Mouse (Mus musculus) heart, embryonic 11.5 days (tissue): ENCODE measurements around the gene Kif16b. TPM values are rescaled to one million over a fixed set of nuclear protein-coding genes. Genes with fewer than 3 reads are reported as not detected.

ENCODE experiments used
- ATAC-seq: fragments of 200-750 bp; cut with Nextera tagmentation; replicated peaks from 2 replicates; pipeline ENCODE4 v1.8.0; 2017; ENCODE audit warnings: moderate library complexity; ENCODE audit not compliant: insufficient number of reproducible peaks, low FRiP score, low TSS enrichment
- H3K27ac ChIP-seq: fragments of 300-500 bp; sonication (generic); 2 replicates; pipeline ENCODE4 v1.5.1; 2014; ENCODE audit warnings: mild to moderate bottlenecking, low read depth, low read length
- H3K27me3 ChIP-seq: fragments of 300-500 bp; sonication (generic); 2 replicates; pipeline ENCODE4 v1.6.1; 2014; ENCODE audit warnings: mild to moderate bottlenecking, low read length, mixed read lengths; ENCODE audit not compliant: control insufficient read depth, insufficient read depth
- H3K36me3 ChIP-seq: fragments of 300-500 bp; sonication (generic); 2 replicates; pipeline ENCODE4 v1.6.1; 2014; ENCODE audit warnings: mild to moderate bottlenecking, low read length, moderate library complexity, mixed read lengths; ENCODE audit not compliant: control insufficient read depth, insufficient read depth
- H3K4me1 ChIP-seq: fragments of 300-500 bp; sonication (generic); 2 replicates; pipeline ENCODE4 v1.6.1; 2014; ENCODE audit warnings: low read length; ENCODE audit not compliant: control insufficient read depth, insufficient read depth
- H3K4me2 ChIP-seq: fragments of 300-500 bp; sonication (generic); 2 replicates; pipeline ENCODE4 v1.6.1; 2014; ENCODE audit warnings: mild to moderate bottlenecking, moderate library complexity
- H3K4me3 ChIP-seq: fragments of 300-500 bp; sonication (generic); 2 replicates; pipeline ENCODE4 v1.5.1; 2014; ENCODE audit warnings: low read depth, low read length
- H3K9ac ChIP-seq: fragments of 300-500 bp; sonication (generic); 2 replicates; pipeline ENCODE4 v1.6.1; 2014; ENCODE audit warnings: mild to moderate bottlenecking, low read depth, low read length, moderate library complexity
- H3K9me3 ChIP-seq: fragments of 300-500 bp; sonication (generic); replicated peaks from 2 replicates; pipeline ENCODE4 v1.6.1; 2016; ENCODE audit warnings: low read length; ENCODE audit not compliant: control insufficient read depth
- WGBS: fragments of 180-500 bp; shearing (Covaris S2); extraction: QIAGEN DNeasy Blood & Tissue Kit; methylation state at CpG from one replicate; pipeline ENCODE4 v1.1.7; 2014; ENCODE audit not compliant: insufficient replicate concordance; 5-methylcytosine and 5-hydroxymethylcytosine counted together
- polyA plus RNA-seq: library from polyadenylated mRNA; unstranded; fragments of >200 nt; fragmentation: Nextera tagmentation; extraction: Ambion mirVana; gene quantifications from 2 replicates; pipeline ENCODE4 v1.2.1, GENCODE M21; 2014

Gene Kif16b
- polyA plus RNA-seq, 1 experiment from 2014 or later = 7.6 TPM

DNA sequence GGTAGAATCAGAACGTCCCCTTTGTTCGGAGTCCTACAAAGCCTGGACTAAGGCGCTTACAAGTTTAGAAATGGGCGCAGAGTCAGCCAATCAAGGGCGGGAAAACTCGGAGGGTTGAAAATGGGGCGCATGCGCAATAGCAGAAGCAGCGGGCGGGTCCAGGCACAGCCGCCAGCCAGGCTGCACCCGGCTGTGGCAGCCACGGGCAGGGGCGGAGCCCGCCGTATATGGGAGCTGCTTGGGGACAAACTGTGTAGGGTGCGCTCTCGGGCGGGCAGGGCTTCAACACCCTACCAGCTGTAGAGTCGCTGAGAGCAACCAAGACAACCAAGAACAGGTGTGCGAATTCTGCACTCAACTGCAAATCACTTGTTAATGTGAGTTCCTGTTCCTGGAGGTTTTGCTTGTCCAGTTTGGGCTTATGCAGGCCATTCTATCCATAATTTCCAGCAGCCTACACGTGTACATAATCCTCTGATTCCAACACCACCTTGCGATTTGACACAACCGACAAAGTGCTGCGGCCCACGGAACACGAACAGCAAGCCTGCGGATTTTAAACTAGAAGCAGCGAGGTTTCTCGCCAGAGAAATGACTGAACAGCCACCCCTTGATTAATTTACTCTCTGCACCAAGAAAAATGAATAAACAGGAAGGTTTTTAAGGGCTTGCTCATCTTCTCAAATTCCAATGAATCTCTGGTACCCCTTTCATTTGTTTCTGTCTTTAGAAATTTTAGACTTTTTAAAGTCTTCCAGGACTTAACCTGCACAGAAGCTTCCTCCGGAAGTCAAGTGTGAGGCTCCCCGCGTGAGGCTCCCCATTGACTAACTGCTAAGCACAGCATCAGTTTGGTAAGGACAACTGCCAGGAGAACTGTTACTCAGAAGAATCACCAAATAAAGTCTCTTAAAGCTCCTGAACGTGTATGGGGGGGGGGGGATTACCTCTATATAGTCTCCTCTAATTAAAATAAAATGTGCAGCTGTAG, 1.9 kb upstream of the Kif16b start:
- peak overlapping the region; percentile 43 for H3K4me3 ChIP-seq
- H3K27ac ChIP-seq = peak overlapping the region; percentile 59; the same call in 1 of the 2 replicates

DNA sequence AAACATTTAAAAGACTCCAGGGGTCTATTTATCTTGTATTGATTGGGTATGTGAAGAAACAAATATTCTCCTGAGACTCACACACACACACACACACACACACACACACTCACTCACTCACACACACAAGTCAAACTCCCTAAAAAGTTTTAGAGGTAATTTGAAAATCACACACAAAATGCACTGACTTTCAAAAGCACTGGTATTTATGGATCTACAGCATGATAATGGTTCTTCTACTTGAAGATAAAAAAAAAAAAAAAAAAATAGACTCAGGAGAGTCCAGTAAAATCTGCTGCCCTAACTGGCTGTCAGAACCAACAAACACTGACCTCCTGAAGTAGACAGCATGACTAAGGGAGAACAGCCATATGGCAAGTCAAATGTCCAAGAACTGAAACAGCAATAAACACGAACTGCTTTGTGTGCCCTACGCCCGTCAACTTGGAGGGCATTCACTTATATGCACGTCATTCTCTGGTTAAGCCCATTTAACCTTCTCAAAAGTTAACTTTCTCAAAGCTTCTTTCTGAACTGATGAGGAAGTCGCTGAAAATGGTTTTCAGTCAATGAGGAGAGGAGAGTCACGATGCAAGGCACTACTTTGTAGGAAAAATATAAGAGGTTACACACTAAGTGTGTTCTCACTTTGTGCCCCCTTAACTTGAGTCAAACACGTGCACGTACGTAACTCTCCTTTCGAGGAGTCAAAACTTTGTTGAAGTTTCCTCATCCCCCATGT, 1.0 kb downstream of the Kif16b start:
- Histone ChIP-seq H3K27ac (no peak overlapping the region), H3K36me3 (no peaks in the 10 kb centered on the region), H3K4me1 (no peaks in the 10 kb centered on the region; the same call in 1 of the 2 replicates), H3K9ac (peak overlapping the region; percentile 90; the same call in 1 of the 2 replicates), H3K9me3 (no peaks in the 10 kb centered on the region), H3K4me3 (peak overlapping the region; percentile 74), H3K4me2 (peak overlapping the region; percentile 78), H3K27me3 (no peaks in the 10 kb centered on the region)
- no peak for ATAC-seq
- 45% methylated on average over 10 of the region's 10 CpGs for WGBS

More for the DNA sequence above, 1.9 kb upstream of the Kif16b start:
- peak overlapping the region; percentile 80 for H3K4me2 ChIP-seq
- H3K27me3 ChIP-seq = no peaks in the 10 kb centered on the region
- H3K9ac ChIP-seq = peak overlapping the region; percentile 65
- no peaks in the 10 kb centered on the region for H3K9me3 ChIP-seq
- H3K36me3 ChIP-seq = no peaks in the 10 kb centered on the region
- no peaks in the 10 kb centered on the region; the same call in 1 of the 2 replicates for H3K4me1 ChIP-seq
- WGBS = 4% methylated on average over 34 of the region's 34 CpGs
- peak; percentile 93 for ATAC-seq

DNA sequence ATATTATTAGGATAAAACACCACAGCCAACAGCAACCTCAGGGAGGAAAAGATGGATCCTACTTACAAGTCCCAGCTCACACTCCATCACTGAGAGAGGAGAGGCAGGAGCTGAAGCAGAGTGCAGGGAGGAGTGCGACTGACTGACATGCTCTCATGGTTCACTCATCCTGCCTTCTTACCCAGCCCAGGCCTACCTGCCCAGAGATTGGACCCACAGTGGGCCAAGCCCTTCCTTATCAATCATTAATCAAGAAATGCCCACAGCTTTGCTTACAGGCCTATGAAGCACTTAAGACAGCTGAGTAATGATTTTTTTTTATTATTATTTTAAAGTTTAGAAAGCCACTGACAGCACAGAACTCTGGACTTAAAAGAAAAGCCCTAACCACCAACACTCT, 7.6 kb downstream of the Kif16b start:
- Histone ChIP-seq H3K9me3 (no peaks in the 10 kb centered on the region), H3K9ac (no peak overlapping the region), H3K27me3 (no peaks in the 10 kb centered on the region), H3K36me3 (no peaks in the 10 kb centered on the region), H3K4me2 (no peak overlapping the region), H3K4me3 (no peak overlapping the region), H3K27ac (no peak overlapping the region), H3K4me1 (no peaks in the 10 kb centered on the region)
- no peak for ATAC-seq
- WGBS = 75% methylated on average over 1 of the region's 1 CpGs

DNA sequence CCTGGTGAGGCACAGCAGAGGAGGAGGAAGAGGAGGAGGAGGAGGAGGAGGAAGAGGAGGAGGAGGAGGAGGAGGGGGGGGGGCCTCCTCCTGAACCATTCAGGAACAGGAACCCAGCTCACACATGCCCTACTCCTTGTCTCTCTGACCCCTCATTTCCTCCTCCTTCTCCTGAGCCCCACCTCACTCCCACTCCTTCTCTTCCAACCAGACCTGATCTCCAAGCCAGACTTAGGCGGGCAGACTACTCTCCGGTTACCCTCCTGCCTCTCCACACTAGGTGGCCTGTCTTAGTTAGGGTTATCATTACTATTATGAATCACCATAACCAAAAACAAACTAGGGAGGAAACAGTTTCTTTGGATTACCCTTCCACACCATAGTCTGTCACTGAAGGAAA, 10.0 kb downstream of the Kif16b start:
- Histone ChIP-seq H3K4me2 (no peak overlapping the region), H3K9ac (no peak overlapping the region), H3K36me3 (no peaks in the 10 kb centered on the region), H3K4me1 (no peaks in the 10 kb centered on the region), H3K9me3 (no peaks in the 10 kb centered on the region), H3K27ac (no peak overlapping the region), H3K4me3 (no peak overlapping the region), H3K27me3 (no peaks in the 10 kb centered on the region)
- no peak for ATAC-seq
- 63% methylated on average over 2 of the region's 2 CpGs for WGBS

- H3K4me2 ChIP-seq = no peak overlapping the region
- no peak overlapping the region for H3K9ac ChIP-seq
- H3K4me1 ChIP-seq = peaks cover 15% of the 10 kb centered on the region
- H3K36me3 ChIP-seq = no peaks in the 10 kb centered on the region
- no peaks in the 10 kb centered on the region for H3K9me3 ChIP-seq
- H3K27ac ChIP-seq = no peak overlapping the region
- 90% methylated on average over 4 of the region's 4 CpGs for WGBS
- H3K4me3 ChIP-seq = no peak overlapping the region
- no peak for ATAC-seq
- H3K27me3 ChIP-seq = no peaks in the 10 kb centered on the region
Measured at GRCm38 (mm10) chr2:142884456-142884855, 16.9 kb downstream of the Kif16b start.

- no peaks in the 10 kb centered on the region for H3K36me3 ChIP-seq
- H3K9ac ChIP-seq = no peak overlapping the region
- H3K4me3 ChIP-seq = no peak overlapping the region
- no peaks in the 10 kb centered on the region for H3K27me3 ChIP-seq
- no peak for ATAC-seq
- H3K9me3 ChIP-seq = no peaks in the 10 kb centered on the region
- H3K4me1 ChIP-seq = peaks cover 18% of the 10 kb centered on the region
- 60% methylated on average over 7 of the region's 7 CpGs for WGBS
- no peak overlapping the region for H3K27ac ChIP-seq
- no peak overlapping the region for H3K4me2 ChIP-seq
Measured at GRCm38 (mm10) chr2:142883625-142883994, 17.7 kb downstream of the Kif16b start.

- no peaks in the 10 kb centered on the region for H3K36me3 ChIP-seq
- 62% methylated on average over 7 of the region's 7 CpGs for WGBS
- ATAC-seq = no peak
- no peak overlapping the region for H3K4me2 ChIP-seq
- no peaks in the 10 kb centered on the region for H3K27me3 ChIP-seq
- no peak overlapping the region for H3K27ac ChIP-seq
- H3K9me3 ChIP-seq = no peaks in the 10 kb centered on the region
- H3K9ac ChIP-seq = no peak overlapping the region
- peaks cover 18% of the 10 kb centered on the region for H3K4me1 ChIP-seq
- H3K4me3 ChIP-seq = no peak overlapping the region
Measured at GRCm38 (mm10) chr2:142882871-142883624, 18.3 kb downstream of the Kif16b start.

DNA sequence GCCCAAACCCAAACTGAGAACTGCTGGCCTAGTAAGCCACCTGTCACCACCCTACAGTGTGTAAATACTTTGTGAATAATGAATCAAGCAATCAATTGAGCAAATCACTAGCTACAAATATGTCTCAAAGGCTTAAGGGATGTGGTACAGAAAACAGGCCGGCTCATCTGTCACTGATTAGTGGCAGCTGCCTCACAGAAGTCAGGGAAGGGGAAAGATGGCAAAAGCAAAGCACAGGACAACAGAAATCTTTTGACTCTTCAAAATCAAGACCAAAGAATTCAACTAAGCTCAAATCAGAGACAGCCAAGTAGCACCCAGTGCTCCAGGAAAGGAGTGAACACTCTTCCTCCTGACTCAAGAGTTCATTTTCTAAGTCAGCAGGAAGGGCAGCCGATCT, 18.9 kb downstream of the Kif16b start:
- Histone ChIP-seq H3K36me3 (no peaks in the 10 kb centered on the region), H3K27me3 (no peaks in the 10 kb centered on the region), H3K4me1 (peaks cover 18% of the 10 kb centered on the region), H3K9ac (no peak overlapping the region), H3K4me3 (no peak overlapping the region), H3K27ac (no peak overlapping the region), H3K9me3 (no peaks in the 10 kb centered on the region), H3K4me2 (no peak overlapping the region)
- no peak for ATAC-seq
- WGBS = 48% methylated on average over 2 of the region's 2 CpGs
